9 mouse cellular contexts compared by ENCODE assay signal in the genomic region with DNA sequence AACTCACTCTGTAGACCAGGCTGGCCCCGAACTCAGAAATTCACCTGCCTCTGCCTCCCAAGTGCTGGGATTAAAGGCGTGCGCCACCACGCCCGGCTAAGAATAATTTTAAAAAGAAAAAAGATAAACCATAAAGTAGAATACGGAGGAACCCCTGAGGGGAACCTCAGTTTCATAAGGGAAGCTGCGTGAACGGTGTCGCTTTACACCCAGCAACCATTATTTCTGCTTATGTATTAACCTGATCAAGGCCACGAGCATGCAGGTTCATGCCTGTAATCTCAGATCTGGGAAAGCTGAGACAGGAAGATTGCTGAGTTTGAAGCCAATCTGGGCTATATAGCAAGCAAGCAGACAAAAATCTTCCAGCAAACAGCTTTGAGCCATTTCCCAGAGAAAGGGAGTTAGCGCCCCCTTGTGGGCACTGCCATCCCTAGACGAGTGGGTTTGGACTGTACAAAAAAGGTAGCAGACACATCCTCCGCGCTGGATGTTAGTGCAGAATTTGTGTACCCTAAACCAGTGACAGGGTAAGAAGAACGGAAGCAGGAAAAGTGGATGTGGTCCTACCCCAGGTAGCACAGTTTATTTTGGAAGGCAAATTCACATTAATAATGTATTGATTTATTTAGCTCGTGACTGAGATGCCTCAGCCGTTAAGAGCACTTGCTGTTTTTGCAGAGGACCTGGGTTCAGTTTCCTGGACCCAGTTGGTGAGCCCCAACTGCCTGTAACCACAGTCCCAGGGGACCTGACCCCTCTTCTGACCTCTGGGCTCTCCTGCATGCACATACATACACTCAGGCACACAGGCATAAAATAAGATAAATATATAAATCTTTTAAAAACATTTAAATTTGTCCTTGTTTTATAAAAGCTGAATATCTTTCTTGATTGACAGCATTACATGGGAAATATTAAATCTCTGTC. TPM values are rescaled to one million over a fixed set of nuclear protein-coding genes. Genes with fewer than 3 reads are reported as not detected.
DNase-seq lines count a peak whose midpoint lies in the region; ATAC-seq and TF ChIP-seq lines count a peak whose summit lies in the region.
"Had no signal": no experiment of that assay in that cellular context is flagged by ENCODE, and none has a peak within 500 bp of the region (broad histone marks: within the 10 kb centered on the region; RNA-seq: fewer than 3 reads in every experiment).

No protein-coding gene starts in this region.

- no peaks in the 10 kb centered on the region for H3K36me3 ChIP-seq in embryonic facial prominence, embryonic 14.5 days (ENCODE audit: control insufficient read depth, insufficient read depth, low read length)
- H3K36me3 ChIP-seq in heart, postnatal 0 days (replicated peaks; ENCODE audit: control insufficient read depth, insufficient read depth, low read length): no peaks in the 10 kb centered on the region
- no peaks in the 10 kb centered on the region for H3K36me3 ChIP-seq in liver, embryonic 16.5 days (ENCODE audit: control insufficient read depth, insufficient read depth)
- no peaks in the 10 kb centered on the region for H3K36me3 ChIP-seq in neural tube, embryonic 14.5 days (ENCODE audit: control insufficient read depth, insufficient read depth, low read length)
- H3K36me3 ChIP-seq: embryonic facial prominence, embryonic 12.5 days had no signal

- peak; percentile 95 for TF ChIP-seq CTCF in heart, postnatal 0 days (IDR thresholded peaks at IDR 0.05; ENCODE audit: low read depth)

- no peak overlapping the region for H3K4me3 ChIP-seq in embryonic facial prominence, embryonic 14.5 days (ENCODE audit: low read depth, low read length)
- H3K4me3 ChIP-seq in heart, postnatal 0 days (ENCODE audit: low read depth, low read length): no peak overlapping the region
- H3K4me3 ChIP-seq in liver, embryonic 16.5 days (ENCODE audit: low read depth, low read length): no peak overlapping the region
- no peak overlapping the region for H3K4me3 ChIP-seq in neural tube, embryonic 14.5 days (ENCODE audit: low read depth, low read length)
- H3K4me3 ChIP-seq: embryonic facial prominence, embryonic 12.5 days had no signal

- H3K27me3 ChIP-seq in embryonic facial prominence, embryonic 14.5 days (replicated peaks; ENCODE audit: control insufficient read depth, insufficient read depth, low read length): no peaks in the 10 kb centered on the region
- no peaks in the 10 kb centered on the region for H3K27me3 ChIP-seq in heart, postnatal 0 days (ENCODE audit: control insufficient read depth, insufficient read depth, low read length)
- no peaks in the 10 kb centered on the region for H3K27me3 ChIP-seq in liver, embryonic 16.5 days (ENCODE audit: control insufficient read depth, insufficient read depth, low read depth, low read length)
- H3K27me3 ChIP-seq in neural tube, embryonic 14.5 days (ENCODE audit: control insufficient read depth, insufficient read depth, low read length): no peaks in the 10 kb centered on the region
- H3K27me3 ChIP-seq: embryonic facial prominence, embryonic 12.5 days had no signal

- DNase-seq in CD4-positive helper T cell, adult 2 months (ENCODE audit: low read depth, low spot score): peak; percentile 85
- DNase-seq in adrenal gland, postnatal 36 days: peak; percentile 91 to 93
- peak; percentile 83 for DNase-seq in embryonic facial prominence, embryonic 14.5 days (ENCODE audit: low spot score)
- DNase-seq in heart, postnatal 0 days (ENCODE audit: low spot score): peak; percentile 50
- DNase-seq in kidney, postnatal 4 days: peak; percentile 93 to 94
- DNase-seq in telencephalon, adult 2 months (ENCODE audit: low read depth, low spot score): peak; percentile 51

- H3K4me2 ChIP-seq in embryonic facial prominence, embryonic 14.5 days (ENCODE audit: low read depth, low read length): no peak overlapping the region
- H3K4me2 ChIP-seq in heart, postnatal 0 days (ENCODE audit: low read depth, low read length): no peak overlapping the region
- no peak overlapping the region for H3K4me2 ChIP-seq in liver, embryonic 16.5 days (ENCODE audit: low read depth, low read length)
- H3K4me2 ChIP-seq in neural tube, embryonic 14.5 days (ENCODE audit: low read depth, low read length): no peak overlapping the region
- H3K4me2 ChIP-seq: embryonic facial prominence, embryonic 12.5 days had no signal

- no peaks in the 10 kb centered on the region for H3K4me1 ChIP-seq in embryonic facial prominence, embryonic 14.5 days (ENCODE audit: control insufficient read depth, insufficient read depth, low read length)
- no peaks in the 10 kb centered on the region for H3K4me1 ChIP-seq in heart, postnatal 0 days (ENCODE audit: control insufficient read depth, insufficient read depth)
- peaks cover 3% of the 10 kb centered on the region for H3K4me1 ChIP-seq in liver, embryonic 16.5 days (ENCODE audit: control insufficient read depth, low read depth, low read length)
- no peaks in the 10 kb centered on the region for H3K4me1 ChIP-seq in neural tube, embryonic 14.5 days (ENCODE audit: control insufficient read depth, insufficient read depth, low read length)
- H3K4me1 ChIP-seq: embryonic facial prominence, embryonic 12.5 days had no signal

- no peak overlapping the region for H3K9ac ChIP-seq in embryonic facial prominence, embryonic 14.5 days (ENCODE audit: low read depth, low read length)
- H3K9ac ChIP-seq in heart, postnatal 0 days (replicated peaks; ENCODE audit: low read depth, low read length): no peak overlapping the region
- H3K9ac ChIP-seq in liver, embryonic 16.5 days (ENCODE audit: low read depth, low read length): no peak overlapping the region
- H3K9ac ChIP-seq in neural tube, embryonic 14.5 days (replicated peaks; ENCODE audit: low read depth, low read length): no peak overlapping the region
- H3K9ac ChIP-seq: embryonic facial prominence, embryonic 12.5 days had no signal

- TF ChIP-seq EP300 in heart, postnatal 0 days (IDR thresholded peaks at IDR 0.05; ENCODE audit: low read depth): no peak

- ATAC-seq in embryonic facial prominence, embryonic 14.5 days (ENCODE audit: low read depth): peak; percentile 62; the same call in 1 of the 2 replicates
- ATAC-seq in heart, postnatal 0 days (ENCODE audit: insufficient read depth, low read depth): peak; percentile 66
- peak; percentile 66; the same call in 1 of the 2 replicates for ATAC-seq in liver, embryonic 16.5 days (ENCODE audit: low read depth)
- peak; percentile 54; the same call in 1 of the 2 replicates for ATAC-seq in neural tube, embryonic 14.5 days (ENCODE audit: low read depth)

- peaks cover 6% of the 10 kb centered on the region; the same call in 1 of the 2 replicates for H3K9me3 ChIP-seq in embryonic facial prominence, embryonic 14.5 days (ENCODE audit: control insufficient read depth, low read length)
- H3K9me3 ChIP-seq in heart, postnatal 0 days (replicated peaks; ENCODE audit: control insufficient read depth, low read length): no peaks in the 10 kb centered on the region; the same call in 1 of the 2 replicates
- H3K9me3 ChIP-seq in liver, embryonic 16.5 days (replicated peaks; ENCODE audit: control insufficient read depth, low read length): no peaks in the 10 kb centered on the region
- no peaks in the 10 kb centered on the region for H3K9me3 ChIP-seq in neural tube, embryonic 14.5 days (ENCODE audit: control insufficient read depth, low read length)
- H3K9me3 ChIP-seq: embryonic facial prominence, embryonic 12.5 days had no signal

- H3K27ac ChIP-seq in embryonic facial prominence, embryonic 14.5 days (replicated peaks; ENCODE audit: low read depth, low read length): no peak overlapping the region
- H3K27ac ChIP-seq in heart, postnatal 0 days (ENCODE audit: low read depth): no peak overlapping the region
- H3K27ac ChIP-seq in liver, embryonic 16.5 days (ENCODE audit: low read length): no peak overlapping the region
- no peak overlapping the region for H3K27ac ChIP-seq in neural tube, embryonic 14.5 days (ENCODE audit: low read depth, low read length)
- H3K27ac ChIP-seq: embryonic facial prominence, embryonic 12.5 days had no signal

- WGBS in embryonic facial prominence, embryonic 14.5 days: 51% methylated on average over 17 of the region's 17 CpGs
- 44% methylated on average over 17 of the region's 17 CpGs for WGBS in heart, postnatal 0 days
- WGBS in liver, embryonic 16.5 days (ENCODE audit: insufficient replicate concordance): 37% methylated on average over 17 of the region's 17 CpGs
- WGBS in neural tube, embryonic 14.5 days: 55% methylated on average over 17 of the region's 17 CpGs

RNA-seq across cellular contexts. Expression of gene Acp5, which starts 7.9 kb away (rescaled TPM):
- total RNA-seq in adrenal gland, postnatal 36 days (2021): 10 to 100 TPM; 43.2 to 67.9 TPM
- 21.1 and 36.1 TPM in 2 replicates for polyA plus RNA-seq in embryonic facial prominence, embryonic 14.5 days (2014; fragmentation: Nextera tagmentation; extraction: Ambion mirVana)
- total RNA-seq in heart, postnatal 0 days (2014; rRNA removed; ENCODE audit: low replicate concordance): 0.77 and 4.4 TPM in 2 replicates
- 2.0 TPM in 2 replicates for polyA plus RNA-seq in heart, postnatal 0 days (2015; fragmentation: Nextera tagmentation; extraction: Ambion mirVana)
- polyA plus RNA-seq in liver, embryonic 16.5 days (2015; fragmentation: Nextera tagmentation; extraction: Ambion mirVana): 228 and 240 TPM in 2 replicates
- 0.26 and 0.40 TPM in 2 replicates for polyA plus RNA-seq in neural tube, embryonic 14.5 days (2014; fragmentation: Nextera tagmentation; extraction: Ambion mirVana)

RNA-seq across cellular contexts. Expression of gene Pigyl, which starts 13.3 kb away (rescaled TPM):
- total RNA-seq in adrenal gland, postnatal 36 days (2021): 10 to 100 TPM; 50.3 to 59.1 TPM
- polyA plus RNA-seq in embryonic facial prominence, embryonic 14.5 days (2014; fragmentation: Nextera tagmentation; extraction: Ambion mirVana): 69.3 and 72.6 TPM in 2 replicates
- total RNA-seq in heart, postnatal 0 days (2014; rRNA removed; ENCODE audit: low replicate concordance): 7.4 and 28.1 TPM in 2 replicates
- polyA plus RNA-seq in heart, postnatal 0 days (2015; fragmentation: Nextera tagmentation; extraction: Ambion mirVana): 61.7 and 68.1 TPM in 2 replicates
- polyA plus RNA-seq in liver, embryonic 16.5 days (2015; fragmentation: Nextera tagmentation; extraction: Ambion mirVana): 28.9 and 34.6 TPM in 2 replicates
- polyA plus RNA-seq in neural tube, embryonic 14.5 days (2014; fragmentation: Nextera tagmentation; extraction: Ambion mirVana): 91.8 and 99.3 TPM in 2 replicates

RNA-seq across cellular contexts. Expression of gene Elof1, which starts 26.4 kb away (rescaled TPM):
- total RNA-seq in adrenal gland, postnatal 36 days (2021): 10 to 100 TPM; 73.7 to 78.1 TPM
- 182 and 196 TPM in 2 replicates for polyA plus RNA-seq in embryonic facial prominence, embryonic 14.5 days (2014; fragmentation: Nextera tagmentation; extraction: Ambion mirVana)
- 86.6 and 132 TPM in 2 replicates for total RNA-seq in heart, postnatal 0 days (2014; rRNA removed; ENCODE audit: low replicate concordance)
- 82.3 and 89.1 TPM in 2 replicates for polyA plus RNA-seq in heart, postnatal 0 days (2015; fragmentation: Nextera tagmentation; extraction: Ambion mirVana)
- polyA plus RNA-seq in liver, embryonic 16.5 days (2015; fragmentation: Nextera tagmentation; extraction: Ambion mirVana): 77.8 and 78.7 TPM in 2 replicates
- 177 and 196 TPM in 2 replicates for polyA plus RNA-seq in neural tube, embryonic 14.5 days (2014; fragmentation: Nextera tagmentation; extraction: Ambion mirVana)

RNA-seq across cellular contexts. Expression of gene Cnn1, which starts 44.4 kb away (rescaled TPM):
- total RNA-seq in adrenal gland, postnatal 36 days (2021): 1 to 10 TPM; 1.5 TPM
- 5.5 and 7.1 TPM in 2 replicates for polyA plus RNA-seq in embryonic facial prominence, embryonic 14.5 days (2014; fragmentation: Nextera tagmentation; extraction: Ambion mirVana)
- 56.3 and 305 TPM in 2 replicates for total RNA-seq in heart, postnatal 0 days (2014; rRNA removed; ENCODE audit: low replicate concordance)
- 41.3 and 53.5 TPM in 2 replicates for polyA plus RNA-seq in heart, postnatal 0 days (2015; fragmentation: Nextera tagmentation; extraction: Ambion mirVana)
- polyA plus RNA-seq in liver, embryonic 16.5 days (2015; fragmentation: Nextera tagmentation; extraction: Ambion mirVana): 0.22 and 1.8 TPM in 2 replicates
- polyA plus RNA-seq in neural tube, embryonic 14.5 days (2014; fragmentation: Nextera tagmentation; extraction: Ambion mirVana): 0.43 and 0.66 TPM in 2 replicates

RNA-seq across cellular contexts. Expression of gene Zfp872, which starts 44.5 kb away (rescaled TPM):
- 1 to 10 TPM; 2.7 to 4.3 TPM for total RNA-seq in adrenal gland, postnatal 36 days (2021)
- polyA plus RNA-seq in embryonic facial prominence, embryonic 14.5 days (2014; fragmentation: Nextera tagmentation; extraction: Ambion mirVana): 0.22 and 0.24 TPM in 2 replicates
- total RNA-seq in heart, postnatal 0 days (2014; rRNA removed; ENCODE audit: low replicate concordance): not detected in 2 replicates
- not detected in 2 replicates for polyA plus RNA-seq in heart, postnatal 0 days (2015; fragmentation: Nextera tagmentation; extraction: Ambion mirVana)
- 0.09 TPM in 1 of 2 replicates, not detected in the other for polyA plus RNA-seq in liver, embryonic 16.5 days (2015; fragmentation: Nextera tagmentation; extraction: Ambion mirVana)
- 0.17 and 0.67 TPM in 2 replicates for polyA plus RNA-seq in neural tube, embryonic 14.5 days (2014; fragmentation: Nextera tagmentation; extraction: Ambion mirVana)
